Mouse (Mus musculus) E14TG2a.4 (cell line): ENCODE measurements around the gene Slc2a10.
A peak's percentile ranks its signal among the peaks of the same experiment; 100 is the strongest.

Source experiments
- H3K27me3 ChIP-seq: 2 replicates; pipeline ENCODE4 v1.6.1; 2014; ENCODE audit warnings: low read length, control low read depth; ENCODE audit not compliant: insufficient read depth
- H3K36me3 ChIP-seq: 2 replicates; pipeline ENCODE4 v1.6.1; 2014; ENCODE audit warnings: low read length, control low read depth; ENCODE audit not compliant: insufficient read depth
- H3K4me1 ChIP-seq: replicated peaks from 2 replicates; pipeline ENCODE4 v1.6.1; 2014; ENCODE audit warnings: low read depth, low read length, control low read depth
- H3K4me3 ChIP-seq: replicated peaks from 2 replicates; pipeline ENCODE4 v1.5.1; 2014; ENCODE audit warnings: mild to moderate bottlenecking, low read length
- H3K9me3 ChIP-seq: 2 replicates; pipeline ENCODE4 v1.6.1; 2014; ENCODE audit warnings: low read length, control low read depth
- CTCF ChIP-seq: conservative IDR thresholded peaks from 2 replicates; pipeline ENCODE4 v1.5.1; 2014; ENCODE audit warnings: low read length
- NANOG ChIP-seq: IDR thresholded peaks from 2 replicates; pipeline ENCODE4 v1.6.1; 2014; ENCODE audit warnings: borderline replicate concordance, low read length, mixed read lengths
- POU5F1 ChIP-seq: IDR thresholded peaks from 2 replicates; pipeline ENCODE4 v1.6.1; 2014; ENCODE audit warnings: low read length, borderline replicate concordance

The Slc2a10 gene

DNA sequence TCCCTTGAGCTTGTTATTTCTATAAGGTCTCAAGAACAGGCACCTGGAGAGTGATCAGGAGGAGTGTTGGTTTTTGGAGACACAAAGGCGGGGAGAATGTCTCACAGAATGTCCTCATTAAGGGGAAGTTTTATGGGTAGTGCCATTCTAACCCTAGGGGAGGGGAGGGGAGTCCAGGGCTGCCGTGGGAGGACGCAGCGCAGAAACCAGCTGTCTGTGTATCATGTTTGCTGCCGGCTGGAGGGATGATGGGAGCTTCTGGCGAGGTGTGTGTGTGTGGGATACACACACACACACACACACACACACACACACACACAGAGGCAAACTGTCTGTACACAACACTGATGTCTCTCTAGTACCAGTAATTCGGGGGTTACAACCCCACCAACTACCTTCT, 8.8 kb downstream of the Slc2a10 start:
- peaks cover 16% of the 10 kb centered on the region for H3K4me1 ChIP-seq
- no peaks in the 10 kb centered on the region for H3K9me3 ChIP-seq
- no peak for TF ChIP-seq NANOG
- no peak for TF ChIP-seq POU5F1
- no peaks in the 10 kb centered on the region for H3K36me3 ChIP-seq
- no peak overlapping the region for H3K4me3 ChIP-seq
- peaks cover 44% of the 10 kb centered on the region for H3K27me3 ChIP-seq

DNA sequence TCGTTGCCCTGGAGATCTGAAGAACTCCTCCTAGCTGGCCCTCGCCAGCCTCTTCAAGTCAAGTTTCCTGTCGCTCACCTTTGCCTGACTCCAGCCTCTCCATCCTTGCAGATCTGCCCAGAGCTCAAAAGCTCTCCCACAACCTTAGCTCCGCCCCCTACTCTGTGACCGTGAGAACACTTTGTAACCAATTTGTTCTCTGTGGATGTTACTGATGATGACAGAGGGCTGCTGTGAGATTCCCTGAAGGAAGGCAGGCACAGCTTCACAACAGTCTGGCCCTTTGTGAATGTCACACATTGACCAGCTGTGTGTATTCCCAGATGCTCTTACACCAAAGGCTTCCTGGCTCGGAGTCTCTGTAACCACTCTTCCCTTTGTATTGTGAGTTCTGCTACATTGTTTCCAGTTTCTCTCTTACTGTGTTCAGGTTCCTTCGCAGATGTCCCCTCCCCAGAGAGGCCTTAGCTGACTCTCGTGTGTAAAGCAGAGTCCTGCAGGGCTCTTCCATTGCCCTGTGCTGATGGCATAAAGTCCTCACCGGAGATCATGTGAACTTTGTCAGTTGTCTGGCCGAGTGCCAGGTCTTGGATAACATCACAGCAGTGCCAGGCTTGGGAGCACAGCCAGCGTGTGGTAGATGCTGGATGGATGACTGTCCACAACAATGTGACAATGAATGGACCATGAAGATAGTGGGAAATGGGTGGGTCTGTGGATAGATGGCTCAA, 9.4 kb downstream of the Slc2a10 start:
- H3K4me1 ChIP-seq: peaks cover 16% of the 10 kb centered on the region
- H3K4me3 ChIP-seq: no peak overlapping the region
- H3K9me3 ChIP-seq: no peaks in the 10 kb centered on the region
- no peak for TF ChIP-seq CTCF
- TF ChIP-seq NANOG: no peak
- no peak for TF ChIP-seq POU5F1
- peaks cover 50% of the 10 kb centered on the region for H3K27me3 ChIP-seq
- no peaks in the 10 kb centered on the region for H3K36me3 ChIP-seq

GRCm38 (mm10) chr2:165515178-165515728, 11.7 kb downstream of the Slc2a10 start:
- Histone ChIP-seq H3K9me3 (no peaks in the 10 kb centered on the region), H3K4me1 (peaks cover 15% of the 10 kb centered on the region), H3K36me3 (no peaks in the 10 kb centered on the region), H3K4me3 (no peak overlapping the region), H3K27me3 (peaks cover 42% of the 10 kb centered on the region)
- no peak for TF ChIP-seq CTCF
- no peak for TF ChIP-seq NANOG
- no peak for TF ChIP-seq POU5F1

DNA sequence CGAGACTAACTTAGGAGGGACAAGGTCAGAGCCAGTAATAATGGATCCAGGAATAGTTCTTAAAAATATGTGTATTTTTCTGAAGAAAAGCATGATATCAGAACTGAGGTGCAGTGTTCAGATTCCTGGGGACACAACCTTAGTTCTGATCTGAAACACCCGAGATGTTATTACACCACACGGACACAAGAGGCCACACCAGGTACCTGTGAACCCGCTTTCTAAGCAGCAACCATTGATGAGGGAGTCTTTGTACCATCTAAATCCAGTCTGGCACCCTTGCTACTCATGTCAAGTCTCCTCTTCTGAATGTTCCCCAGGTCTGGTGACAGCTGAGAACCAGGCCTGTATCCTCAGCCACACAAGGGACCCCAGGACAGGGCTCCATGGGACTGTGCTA, 22.0 kb downstream of the Slc2a10 start:
- peak; percentile 24 for TF ChIP-seq CTCF
- TF ChIP-seq NANOG: no peak
- TF ChIP-seq POU5F1: no peak
- H3K36me3 ChIP-seq: no peaks in the 10 kb centered on the region
- H3K27me3 ChIP-seq: peaks cover 42% of the 10 kb centered on the region
- peaks cover 12% of the 10 kb centered on the region for H3K9me3 ChIP-seq
- H3K4me3 ChIP-seq: no peak overlapping the region
- H3K4me1 ChIP-seq: 0 out of 2 replicates have a peak, but pooled peaks cover under 1% of the 10 kb centered on the region

DNA sequence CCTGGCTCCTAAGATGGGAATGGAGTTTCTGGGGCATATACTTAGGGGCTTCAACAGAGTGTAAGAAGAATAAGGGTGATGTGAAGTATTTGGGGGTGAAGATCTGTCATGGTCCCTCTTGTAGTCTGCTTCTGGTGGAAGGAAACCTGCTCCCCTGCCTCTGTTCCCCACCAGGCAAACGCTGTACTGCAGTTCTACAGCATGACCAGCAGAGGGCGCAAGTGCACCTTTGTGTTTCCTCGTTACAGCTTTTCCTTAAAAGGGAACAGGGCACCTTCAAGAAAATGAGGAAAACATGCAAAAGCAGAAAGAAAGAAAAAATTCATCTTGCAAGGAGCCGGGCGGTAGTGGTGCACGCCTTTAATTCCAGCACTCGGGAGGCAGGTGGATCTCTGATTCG, 25.5 kb downstream of the Slc2a10 start:
- no peaks in the 10 kb centered on the region for H3K9me3 ChIP-seq
- peaks cover 25% of the 10 kb centered on the region for H3K27me3 ChIP-seq
- TF ChIP-seq POU5F1 (no peak), NANOG (no peak), CTCF (peak; percentile 96)
- H3K4me1 ChIP-seq: no peaks in the 10 kb centered on the region
- no peak overlapping the region for H3K4me3 ChIP-seq
- no peaks in the 10 kb centered on the region for H3K36me3 ChIP-seq

- TF ChIP-seq CTCF (no peak), POU5F1 (no peak), NANOG (no peak)
- Histone ChIP-seq H3K4me3 (no peak overlapping the region), H3K9me3 (peaks cover 5% of the 10 kb centered on the region; the same call in 1 of the 2 replicates), H3K4me1 (no peaks in the 10 kb centered on the region), H3K27me3 (peaks cover 16% of the 10 kb centered on the region; the same call in 1 of the 2 replicates), H3K36me3 (no peaks in the 10 kb centered on the region)
These were observed 30.2 kb downstream of the Slc2a10 start for GRCm38 (mm10) chr2:165533789-165534188.

DNA sequence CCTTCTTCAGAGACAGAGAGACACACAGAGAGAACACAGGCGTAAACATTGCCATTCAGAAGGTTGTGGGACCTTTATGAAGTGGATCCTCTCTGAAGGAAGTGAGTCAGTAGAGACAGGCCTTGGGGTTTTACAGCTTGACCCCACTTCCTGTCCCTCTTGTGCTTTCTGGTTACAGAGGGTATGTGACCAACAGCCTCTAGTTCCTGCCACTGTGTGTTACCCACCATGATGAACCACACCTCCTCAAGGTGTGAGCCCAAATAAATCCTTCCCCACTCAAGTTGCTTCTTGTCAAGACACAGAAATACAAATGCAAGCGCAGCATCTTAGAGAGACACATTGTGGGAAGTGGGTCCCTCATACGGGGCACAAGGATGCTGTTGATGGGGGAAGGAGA, 37.4 kb downstream of the Slc2a10 start:
- Histone ChIP-seq H3K4me1 (peaks cover 10% of the 10 kb centered on the region), H3K27me3 (peaks cover 37% of the 10 kb centered on the region), H3K9me3 (peaks cover 5% of the 10 kb centered on the region; the same call in 1 of the 2 replicates), H3K4me3 (no peak overlapping the region), H3K36me3 (no peaks in the 10 kb centered on the region)
- TF ChIP-seq NANOG: no peak
- no peak for TF ChIP-seq CTCF
- no peak for TF ChIP-seq POU5F1

DNA sequence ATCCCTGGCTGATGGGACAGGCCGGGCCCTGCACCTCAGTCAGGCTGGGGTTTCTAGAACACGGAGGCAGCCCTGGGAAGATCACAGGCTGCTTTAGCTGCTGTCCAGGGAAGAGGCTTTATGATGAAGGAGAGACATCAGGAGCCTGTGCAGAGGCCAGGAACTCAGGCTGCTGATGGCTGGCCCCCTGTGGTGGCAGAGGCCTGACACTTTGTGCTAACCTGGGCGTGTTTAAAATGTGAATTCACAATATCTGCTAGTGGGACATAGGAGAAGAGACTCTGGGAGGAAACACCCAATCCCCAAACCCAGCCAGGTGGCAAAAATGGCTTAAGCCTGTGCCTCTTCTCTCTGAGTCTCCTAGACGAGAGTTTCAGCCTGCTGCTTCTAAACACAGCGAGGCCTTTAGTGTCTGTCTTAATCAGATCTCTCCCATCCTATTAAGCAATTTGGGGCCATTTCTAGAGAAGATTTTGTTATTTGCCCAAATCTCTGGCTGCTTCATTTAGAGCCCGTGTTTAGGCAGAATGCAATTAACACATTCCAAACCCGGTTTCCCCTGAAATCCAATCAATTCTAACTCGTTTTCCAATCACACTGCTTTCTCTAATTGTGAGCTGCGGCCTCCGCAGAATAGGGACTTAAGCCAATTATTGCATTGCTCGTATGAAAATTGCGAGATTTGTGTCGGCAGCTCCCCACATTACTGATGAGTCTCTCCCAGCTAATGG, 39.5 kb downstream of the Slc2a10 start:
- TF ChIP-seq NANOG: no peak
- TF ChIP-seq CTCF: no peak
- TF ChIP-seq POU5F1: no peak
- H3K4me3 ChIP-seq: no peak overlapping the region
- no peaks in the 10 kb centered on the region for H3K36me3 ChIP-seq
- H3K9me3 ChIP-seq: no peaks in the 10 kb centered on the region
- H3K27me3 ChIP-seq: peaks cover 37% of the 10 kb centered on the region
- peaks cover 16% of the 10 kb centered on the region for H3K4me1 ChIP-seq
